Mouse (Mus musculus): ENCODE results near the gene Ablim1. TPM values are rescaled to one million over a fixed set of nuclear protein-coding genes. Genes with fewer than 3 reads are reported as not detected.

Gene Ablim1
- polyA plus RNA-seq, 1 experiment = 9.8 TPM

- Histone ChIP-seq H3K79me2 (ENCODE audit: control insufficient read depth, insufficient read depth) (peaks cover 85% of the 10 kb centered on the region), H3K79me3 (ENCODE audit: low read depth) (peaks cover 71% of the 10 kb centered on the region), H3K4me3 (ENCODE audit: insufficient read depth, poor library complexity, severe bottlenecking) (peak overlapping the region; percentile 77), H3K36me3 (ENCODE audit: control insufficient read depth, insufficient read depth) (peaks cover 6% of the 10 kb centered on the region), H3K27me3 (ENCODE audit: control insufficient read depth, insufficient read depth, insufficient read length) (no peaks in the 10 kb centered on the region), H3ac (ENCODE audit: control insufficient read depth, insufficient read length, low read depth) (peak overlapping the region; percentile 95)
- TF ChIP-seq USF1 (IDR thresholded peaks at IDR 0.05; ENCODE audit: low read depth) (no peak), CEBPB (IDR thresholded peaks at IDR 0.05; ENCODE audit: low read depth) (no peak), CTCF (IDR thresholded peaks at IDR 0.05; ENCODE audit: control insufficient read depth, insufficient read depth, insufficient read length) (no peak), MAX (IDR thresholded peaks at IDR 0.05) (no peak), FOSL1 (IDR thresholded peaks at IDR 0.05; ENCODE audit: insufficient read depth, low read length, poor library complexity, severe bottlenecking) (no peak), MYOD1 (IDR thresholded peaks at IDR 0.05; ENCODE audit: control insufficient read depth, insufficient read length, low read depth) (no peak), MYOG (IDR thresholded peaks at IDR 0.05; ENCODE audit: control insufficient read depth, extremely low read depth, insufficient read length) (no peak)
These were observed 46.6 kb upstream of the Ablim1 start for GRCm38 (mm10) chr19:57361131-57361938.

- Histone ChIP-seq H3ac (ENCODE audit: control insufficient read depth, insufficient read length, low read depth) (peak within 1 kb of the TSS; percentile 95), H3K79me3 (ENCODE audit: low read depth) (peaks cover 63% of the 10 kb centered on the region), H3K27me3 (ENCODE audit: control insufficient read depth, insufficient read depth, insufficient read length) (no peaks in the 10 kb centered on the region), H3K36me3 (ENCODE audit: control insufficient read depth, insufficient read depth) (peaks cover 4% of the 10 kb centered on the region), H3K4me3 (ENCODE audit: insufficient read depth, poor library complexity, severe bottlenecking) (peak within 1 kb of the TSS; percentile 77), H3K79me2 (ENCODE audit: control insufficient read depth, insufficient read depth) (peaks cover 77% of the 10 kb centered on the region)
- peak; percentile 100 for TF ChIP-seq MAX (IDR thresholded peaks at IDR 0.05)
- TF ChIP-seq USF1 (IDR thresholded peaks at IDR 0.05; ENCODE audit: low read depth) = peak; percentile 80
- TF ChIP-seq MYOG (IDR thresholded peaks at IDR 0.05; ENCODE audit: control insufficient read depth, extremely low read depth, insufficient read length) = no peak
- no peak for TF ChIP-seq MYOD1 (IDR thresholded peaks at IDR 0.05; ENCODE audit: control insufficient read depth, insufficient read length, low read depth)
- no peak for TF ChIP-seq CEBPB (IDR thresholded peaks at IDR 0.05; ENCODE audit: low read depth)
- TF ChIP-seq FOSL1 (IDR thresholded peaks at IDR 0.05; ENCODE audit: insufficient read depth, low read length, poor library complexity, severe bottlenecking) = no peak
- TF ChIP-seq CTCF (IDR thresholded peaks at IDR 0.05; ENCODE audit: control insufficient read depth, insufficient read depth, insufficient read length) = peak; percentile 97
These were observed 45.8 kb upstream of the Ablim1 start, which contains the start of gene Fam160b1 for GRCm38 (mm10) chr19:57360341-57361130. Gene Fam160b1 (plus strand): TSS chr19:57360680.

- Histone ChIP-seq H3K27me3 (ENCODE audit: control insufficient read depth, insufficient read depth, insufficient read length) (no peaks in the 10 kb centered on the region), H3K4me3 (ENCODE audit: insufficient read depth, poor library complexity, severe bottlenecking) (peak overlapping the region; percentile 77), H3K36me3 (ENCODE audit: control insufficient read depth, insufficient read depth) (peaks cover 4% of the 10 kb centered on the region), H3ac (ENCODE audit: control insufficient read depth, insufficient read length, low read depth) (peak overlapping the region; percentile 46), H3K79me2 (ENCODE audit: control insufficient read depth, insufficient read depth) (peaks cover 69% of the 10 kb centered on the region), H3K79me3 (ENCODE audit: low read depth) (peaks cover 56% of the 10 kb centered on the region)
- TF ChIP-seq MYOG (IDR thresholded peaks at IDR 0.05; ENCODE audit: control insufficient read depth, extremely low read depth, insufficient read length) = no peak
- TF ChIP-seq CTCF (IDR thresholded peaks at IDR 0.05; ENCODE audit: control insufficient read depth, insufficient read depth, insufficient read length) = no peak
- no peak for TF ChIP-seq MYOD1 (IDR thresholded peaks at IDR 0.05; ENCODE audit: control insufficient read depth, insufficient read length, low read depth)
- no peak for TF ChIP-seq FOSL1 (IDR thresholded peaks at IDR 0.05; ENCODE audit: insufficient read depth, low read length, poor library complexity, severe bottlenecking)
These were observed 45.1 kb upstream of the Ablim1 start for GRCm38 (mm10) chr19:57359701-57360326.

GRCm38 (mm10) chr19:57358836-57359598 is 44.3 kb upstream of the Ablim1 start:
- peaks cover 61% of the 10 kb centered on the region for H3K79me2 ChIP-seq (ENCODE audit: control insufficient read depth, insufficient read depth)
- no peak overlapping the region for H3ac ChIP-seq (ENCODE audit: control insufficient read depth, insufficient read length, low read depth)
- H3K27me3 ChIP-seq (ENCODE audit: control insufficient read depth, insufficient read depth, insufficient read length) = no peaks in the 10 kb centered on the region
- H3K36me3 ChIP-seq (ENCODE audit: control insufficient read depth, insufficient read depth) = peaks cover 4% of the 10 kb centered on the region
- peaks cover 48% of the 10 kb centered on the region for H3K79me3 ChIP-seq (ENCODE audit: low read depth)
- H3K4me3 ChIP-seq (ENCODE audit: insufficient read depth, poor library complexity, severe bottlenecking) = peak overlapping the region; percentile 77
- TF ChIP-seq MAX (IDR thresholded peaks at IDR 0.05) (no peak), MYOD1 (IDR thresholded peaks at IDR 0.05; ENCODE audit: control insufficient read depth, insufficient read length, low read depth) (no peak), CTCF (IDR thresholded peaks at IDR 0.05; ENCODE audit: control insufficient read depth, insufficient read depth, insufficient read length) (no peak), FOSL1 (IDR thresholded peaks at IDR 0.05; ENCODE audit: insufficient read depth, low read length, poor library complexity, severe bottlenecking) (no peak), CEBPB (IDR thresholded peaks at IDR 0.05; ENCODE audit: low read depth) (no peak), MYOG (IDR thresholded peaks at IDR 0.05; ENCODE audit: control insufficient read depth, extremely low read depth, insufficient read length) (no peak), USF1 (IDR thresholded peaks at IDR 0.05; ENCODE audit: low read depth) (no peak)

Data from C2C12 (cell line).